Mouse (Mus musculus): ENCODE data around the gene Gm14412. TPM values are rescaled to one million over a fixed set of nuclear protein-coding genes. Genes with fewer than 3 reads are reported as not detected.
"Not testable (repeated sequence)": the region's sequence is repeated elsewhere in the genome, so short reads cannot be mapped to it uniquely, and the experiment has no call there.

Gm14412 gene
- total RNA-seq (2021): under 1 TPM; 0.76 to 0.89 TPM

GRCm38 (mm10) chr2:177324257-177324733 lies at the start of gene Gm14412:
Gene Gm14412 (minus strand): TSS chr2:177324307.
- intact Hi-C loops (cut with DNase I): not testable (repeated sequence)

DNA sequence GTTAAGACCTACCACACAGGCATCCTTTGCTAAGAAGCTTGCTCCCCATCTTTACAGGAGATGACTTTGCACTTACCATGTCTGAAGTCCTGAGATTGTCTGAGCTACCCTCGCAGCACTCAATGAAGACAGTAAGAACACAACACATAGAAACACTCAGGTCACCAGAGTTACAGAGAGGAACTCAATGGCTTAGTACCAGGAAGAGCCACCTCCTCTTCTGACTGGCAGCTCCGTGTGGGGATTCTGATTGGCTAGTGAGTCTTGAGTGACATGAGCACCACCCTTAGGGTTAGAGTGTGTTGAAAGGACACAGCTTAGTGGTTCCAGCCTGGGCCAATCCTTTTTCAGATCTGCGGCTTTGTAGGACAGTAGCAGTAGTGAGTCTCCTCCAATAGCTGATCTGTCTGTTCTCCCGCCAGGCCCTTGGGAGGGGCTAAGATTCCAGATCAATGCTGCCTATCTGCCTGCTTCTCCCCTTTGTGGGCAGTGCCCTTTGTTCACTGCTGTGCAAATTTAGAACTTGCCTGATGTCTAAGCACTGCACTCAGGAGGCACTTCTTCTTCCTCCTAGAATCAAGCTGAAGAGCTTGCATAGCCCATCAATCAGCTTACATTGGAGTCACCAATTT lies 5.7 kb upstream of the Gm14412 start:
- DNase-seq; intact Hi-C loops (cut with DNase I): not testable (repeated sequence)

More at GRCm38 (mm10) chr2:177324257-177324733, at the start of gene Gm14412:
- DNase-seq: not testable (repeated sequence)

- DNase-seq; intact Hi-C loops (cut with DNase I): not testable (repeated sequence)
These were observed 2.7 kb downstream of the Gm14412 start for GRCm38 (mm10) chr2:177321361-177321760.

- intact Hi-C loops (cut with DNase I); DNase-seq: not testable (repeated sequence)
These were observed 3.3 kb downstream of the Gm14412 start for GRCm38 (mm10) chr2:177320786-177321320.

DNA sequence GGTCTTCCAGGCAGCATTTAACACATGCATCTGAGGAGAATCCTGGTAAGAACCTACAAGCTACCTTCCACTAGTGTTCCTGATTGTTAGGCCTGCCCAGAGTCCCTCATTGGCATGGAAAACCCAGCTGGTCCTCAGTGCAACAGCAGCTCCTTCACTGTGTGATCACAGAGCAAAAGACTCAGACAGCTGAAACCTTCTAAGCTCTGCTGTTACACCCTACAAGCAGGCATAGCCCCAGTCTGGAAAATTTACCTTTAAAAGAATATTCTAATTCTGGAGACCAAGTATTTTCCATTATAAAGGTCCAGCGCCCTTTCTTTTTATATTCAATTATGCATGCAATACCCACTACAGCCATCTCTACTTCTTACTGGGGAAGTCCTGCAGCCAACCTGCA lies 5.1 kb downstream of the Gm14412 start:
- no peak for DNase-seq
- intact Hi-C loops (cut with DNase I): no loop called here

DNA sequence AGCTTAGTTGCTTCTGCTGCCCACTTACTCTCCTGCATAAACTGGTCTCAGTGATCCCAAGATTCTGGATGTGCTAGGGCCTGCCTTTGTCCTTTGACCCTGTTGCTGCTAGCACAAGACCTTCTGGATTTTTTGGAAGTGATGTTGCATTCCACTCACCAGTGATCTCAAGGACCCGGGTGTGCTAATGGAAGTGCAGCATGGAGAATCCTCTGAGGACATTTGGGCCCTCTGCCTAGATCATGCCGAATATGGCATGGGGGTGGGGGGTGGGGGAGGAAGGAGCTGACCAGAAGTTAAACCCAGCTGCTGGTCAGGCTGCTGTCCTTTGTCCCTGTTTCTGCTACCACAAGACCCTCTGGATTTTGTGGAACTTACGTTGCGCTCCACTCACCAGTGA lies 14.5 kb downstream of the Gm14412 start:
- intact Hi-C loops (cut with DNase I); DNase-seq: not testable (repeated sequence)

- intact Hi-C loops (cut with DNase I); DNase-seq: not testable (repeated sequence)
These were observed 19.1 kb downstream of the Gm14412 start for GRCm38 (mm10) chr2:177304980-177305379.

- intact Hi-C loops (cut with DNase I); DNase-seq: not testable (repeated sequence)
These were observed 40.4 kb downstream of the Gm14412 start for GRCm38 (mm10) chr2:177283701-177284100.

GRCm38 (mm10) chr2:177277754-177278153 lies 46.4 kb downstream of the Gm14412 start:
- intact Hi-C loops (cut with DNase I): not testable (repeated sequence)

DNA sequence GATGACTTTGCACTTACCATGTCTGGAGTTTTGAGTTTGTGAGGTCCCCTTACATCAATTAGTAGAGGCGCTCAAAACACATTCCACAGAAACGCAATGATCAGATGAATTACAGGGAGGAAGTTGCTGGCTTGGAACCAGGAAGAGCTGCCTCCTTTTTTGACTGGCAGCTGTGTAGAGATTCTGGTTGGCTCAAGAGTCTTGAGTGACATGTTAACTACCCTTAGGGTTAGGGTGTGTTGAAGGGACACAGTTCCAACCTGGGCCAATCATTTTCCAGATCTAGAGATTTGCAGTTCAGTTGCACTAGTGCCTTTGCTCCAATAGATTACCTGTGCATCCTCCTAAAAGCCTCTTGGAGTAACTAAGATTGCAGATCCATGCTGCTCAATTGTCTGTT lies 51.9 kb downstream of the Gm14412 start:
- intact Hi-C loops (cut with DNase I); DNase-seq: not testable (repeated sequence)

More at GRCm38 (mm10) chr2:177277754-177278153, 46.4 kb downstream of the Gm14412 start:
- not testable (repeated sequence) for DNase-seq

DNA sequence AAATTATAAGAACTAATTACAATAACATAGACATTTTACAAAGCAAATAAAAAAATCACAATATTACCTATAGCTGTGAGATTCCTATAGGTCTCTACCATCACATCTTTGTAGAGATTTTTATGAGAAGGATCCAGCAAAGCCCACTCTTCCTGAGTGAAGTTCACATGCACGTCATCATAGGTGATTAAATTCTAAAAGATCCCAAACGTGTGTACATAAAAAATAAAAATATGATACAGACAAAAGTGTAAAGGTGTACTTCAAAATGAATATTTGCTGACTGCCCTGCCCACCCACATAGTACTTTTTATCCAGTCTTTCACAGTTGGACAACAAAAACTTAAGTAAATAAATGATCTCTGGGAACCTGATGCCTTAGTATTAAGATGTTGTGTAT lies 57.2 kb downstream of the Gm14412 start, which contains the start of gene Gm14409:
Gene Gm14409 (minus strand): TSS at position 101 of the 400 bp plus-strand sequence.
- intact Hi-C loops (cut with DNase I): not testable (repeated sequence)

More for the DNA sequence above, 57.2 kb downstream of the Gm14412 start, which contains the start of gene Gm14409:
- not testable (repeated sequence) for DNase-seq

Other genes starting within 250 kb of the Gm14412 start
- under 1 TPM; 0.32 to 0.38 TPM for gene Gm14401, start 250.0 kb downstream of the Gm14412 start, total RNA-seq (2021)
- 10 to 100 TPM; 28.9 to 34.2 TPM for gene Gm14410, start 117.9 kb downstream of the Gm14412 start, total RNA-seq (2021)
- gene Gm14409, start 57.3 kb downstream of the Gm14412 start, total RNA-seq (2021): under 1 TPM; 0.46 to 0.80 TPM
- gene Gm14418, start 74.0 kb upstream of the Gm14412 start, total RNA-seq (2021): 10 to 100 TPM; 21.5 to 21.8 TPM
- gene Zfp970, start 140.4 kb upstream of the Gm14412 start, total RNA-seq (2021): 10 to 100 TPM; 15.0 to 18.8 TPM
- gene Gm14403, start 173.9 kb upstream of the Gm14412 start, total RNA-seq (2021): 10 to 100 TPM; 19.2 TPM

Measured in left cerebral cortex, postnatal 4 days (tissue).